Mouse (Mus musculus) 3T3-L1 (cell line): ENCODE measurements around the gene Gpatch3.

Source experiments
- DNase-seq: peaks from one replicate; pipeline ENCODE4 v3.0.0-alpha.2; 2015; ENCODE audit warnings: low read depth, low spot score

Gene Gpatch3

DNA sequence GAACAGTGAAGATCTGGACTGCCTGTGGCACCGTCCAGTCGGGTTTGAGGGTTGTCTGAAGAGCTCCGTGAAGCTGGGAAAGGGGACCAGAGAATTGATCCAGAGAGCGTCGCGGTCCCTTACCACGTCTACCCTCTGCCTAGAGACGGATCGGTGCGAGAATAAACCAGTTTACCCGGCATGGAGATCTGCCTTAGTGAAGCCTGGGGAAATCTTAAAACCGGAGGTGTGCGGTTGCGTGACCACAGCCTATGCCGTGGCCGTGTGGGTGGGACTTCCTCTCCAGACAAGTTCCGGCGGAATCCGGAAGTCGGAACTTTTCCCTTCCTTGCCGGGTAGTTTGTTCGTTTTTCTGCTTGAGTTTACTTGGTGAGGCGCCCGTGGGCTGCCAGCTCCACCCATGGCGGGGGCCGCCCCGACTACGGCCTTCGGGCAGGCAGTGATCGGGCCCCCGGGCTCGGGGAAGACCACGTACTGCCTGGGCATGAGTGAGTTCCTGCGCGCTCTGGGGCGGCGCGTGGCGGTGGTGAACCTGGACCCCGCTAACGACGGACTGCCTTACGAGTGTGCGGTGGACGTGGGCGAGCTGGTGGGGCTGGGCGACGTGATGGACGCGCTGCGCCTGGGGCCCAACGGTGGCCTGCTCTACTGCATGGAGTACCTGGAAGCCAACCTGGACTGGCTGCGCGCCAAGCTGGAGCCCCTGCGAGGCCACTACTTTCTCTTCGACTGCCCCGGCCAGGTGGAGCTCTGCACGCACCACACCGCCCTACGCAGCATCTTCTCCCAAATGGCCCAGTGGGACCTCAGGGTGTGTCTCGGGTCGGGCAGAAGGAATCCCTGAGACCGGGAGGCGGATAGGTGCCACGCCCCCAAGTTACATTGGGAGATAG, 9.8 kb downstream of the Gpatch3 start, which contains the start of gene Gpn2:
Gene Gpn2, plus strand, starts transcription at position 304 of the 893 bp plus-strand sequence.
- peak; percentile 90 for DNase-seq

DNA sequence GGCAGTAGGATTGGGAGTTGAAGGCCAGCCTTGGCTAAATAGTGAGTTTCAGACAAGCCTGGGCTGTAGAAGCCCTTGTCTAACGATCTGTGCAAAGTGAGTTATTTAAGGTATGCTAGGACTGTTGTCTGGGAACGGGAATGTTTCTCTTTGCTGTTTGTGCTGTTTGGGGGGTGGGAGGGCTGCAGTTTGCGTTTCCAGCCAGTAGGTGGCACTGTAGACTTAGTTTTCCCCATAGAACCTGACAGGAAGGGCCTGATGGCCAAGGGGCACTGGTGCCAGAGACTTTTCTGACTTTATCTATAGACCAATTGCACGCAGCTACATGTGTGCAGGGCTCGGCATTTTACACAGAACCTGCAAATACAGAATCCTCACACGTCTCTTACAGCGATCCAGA, 18.0 kb downstream of the Gpatch3 start:
- DNase-seq = peak; percentile 68

DNA sequence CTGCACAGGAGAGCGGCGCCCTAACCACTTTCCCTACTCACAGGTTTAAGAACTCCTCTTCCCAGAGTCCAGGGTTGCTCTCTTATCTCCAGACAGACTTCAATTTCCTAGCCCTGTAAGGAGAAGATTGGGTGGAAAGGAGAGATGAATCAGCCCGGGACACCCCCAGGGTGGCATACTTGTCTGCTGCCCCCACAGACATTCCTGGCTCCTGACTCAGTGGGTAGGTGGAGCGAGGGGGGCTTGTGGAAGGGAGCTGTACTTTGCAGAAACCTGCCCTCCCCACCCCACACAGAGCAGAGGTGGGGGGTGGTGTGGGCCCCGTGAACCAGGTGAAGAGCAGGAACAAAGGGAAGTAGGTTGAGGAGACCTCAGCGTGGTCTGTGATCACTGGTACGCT, 21.0 kb downstream of the Gpatch3 start:
- DNase-seq = no peak

DNA sequence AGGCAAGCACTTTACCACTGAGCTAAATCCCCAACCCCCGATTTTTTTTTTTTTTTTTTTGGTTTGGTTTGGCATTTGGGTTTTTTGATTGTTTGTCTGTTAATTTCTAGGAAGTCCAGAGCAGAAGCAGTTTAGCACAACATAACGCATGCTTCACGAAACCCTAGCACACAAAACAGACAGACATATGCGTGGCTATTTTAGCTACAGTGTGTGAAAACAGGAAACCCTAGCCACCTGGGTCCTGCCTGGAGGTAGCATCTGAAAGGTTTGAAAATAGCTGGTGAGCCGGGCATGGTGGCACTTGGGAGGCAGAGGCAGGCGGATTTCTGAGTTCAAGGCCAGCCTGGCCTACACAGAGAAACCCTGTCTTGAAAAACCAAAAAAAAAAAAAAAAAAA, 21.5 kb downstream of the Gpatch3 start:
- no peak for DNase-seq

DNA sequence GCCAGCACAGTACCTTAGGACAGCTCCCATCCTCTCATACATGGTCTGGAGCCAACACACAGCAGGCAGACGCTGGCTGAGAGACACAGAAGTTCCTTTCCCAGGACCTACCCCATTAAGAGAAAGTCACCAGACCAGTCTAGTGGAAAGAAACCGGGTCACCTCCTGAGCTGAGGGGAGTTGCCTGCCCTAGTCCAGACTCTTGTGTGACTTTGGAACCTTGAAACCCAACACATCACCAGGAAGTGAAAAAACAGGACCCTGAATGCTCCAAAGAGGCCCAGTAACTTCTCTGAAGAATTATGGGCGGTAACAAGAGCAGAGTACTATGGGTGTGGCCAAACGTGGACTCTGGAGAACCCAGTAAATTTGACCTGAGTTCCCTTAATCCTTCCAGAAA, 24.1 kb downstream of the Gpatch3 start:
- DNase-seq = no peak

DNA sequence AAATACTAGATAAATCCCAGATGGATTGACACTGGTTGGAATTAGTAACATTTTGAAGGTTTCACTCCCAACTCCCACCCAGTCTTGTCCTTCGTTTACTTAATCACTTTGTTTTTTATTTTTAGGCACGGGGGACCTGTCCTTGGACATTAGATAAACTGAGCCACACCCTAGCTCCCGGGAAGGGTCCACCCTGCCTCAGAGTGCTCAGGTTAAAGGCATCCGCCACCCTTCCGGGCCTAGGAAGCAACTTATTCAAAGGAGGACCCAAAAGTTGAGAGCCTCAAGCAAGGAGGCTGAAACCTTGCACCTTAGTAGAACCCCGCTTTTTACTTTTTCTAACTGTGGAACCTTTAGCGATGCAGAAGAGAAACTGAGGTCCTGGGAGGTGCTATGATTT, 24.6 kb downstream of the Gpatch3 start:
- DNase-seq = no peak

DNA sequence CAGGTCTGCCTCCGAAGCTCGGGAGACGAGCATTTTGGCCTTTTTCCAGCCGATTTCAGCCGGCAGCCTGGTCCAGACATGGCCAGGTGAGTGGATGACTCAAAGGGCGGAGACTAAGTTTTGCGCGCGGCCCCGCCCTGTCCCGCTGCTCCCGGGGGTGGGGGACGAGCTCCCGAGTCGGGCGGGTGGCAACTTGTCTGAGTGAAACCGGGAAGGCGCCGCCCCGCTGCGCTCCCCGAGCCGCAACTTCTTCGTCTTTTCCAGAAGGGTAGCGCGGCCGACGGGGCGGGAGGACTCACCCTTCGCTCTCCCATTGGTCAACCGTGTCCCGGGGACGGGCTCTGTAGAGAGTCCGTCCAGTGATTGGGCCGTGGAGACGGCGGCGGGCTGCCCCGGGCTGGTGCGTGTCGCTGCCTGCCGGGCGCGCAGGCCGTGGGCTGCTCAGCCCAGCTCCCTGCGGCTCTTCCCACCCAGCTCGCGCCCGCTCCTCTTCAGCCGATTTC, 25.1 kb downstream of the Gpatch3 start:
- DNase-seq = peak; percentile 54

DNA sequence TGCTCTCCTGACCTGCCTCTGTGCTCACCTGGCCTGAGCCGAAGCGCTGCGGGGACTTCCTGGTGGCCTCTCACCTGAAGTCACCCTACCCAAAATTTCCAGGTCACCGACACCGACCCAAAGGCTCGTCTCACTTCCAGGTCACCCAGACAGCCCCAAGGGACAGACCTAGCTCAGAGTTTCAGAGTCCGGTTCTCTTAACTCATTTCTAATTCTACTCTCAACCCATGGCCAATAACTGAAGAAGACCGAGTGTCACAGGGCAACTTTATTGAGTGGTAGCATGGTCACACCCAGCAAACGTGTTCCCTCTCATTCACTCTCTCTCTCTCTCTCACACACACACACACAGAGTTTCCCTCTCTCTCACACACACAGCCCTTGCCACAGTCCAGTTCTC, 25.8 kb downstream of the Gpatch3 start:
- no peak for DNase-seq

DNA sequence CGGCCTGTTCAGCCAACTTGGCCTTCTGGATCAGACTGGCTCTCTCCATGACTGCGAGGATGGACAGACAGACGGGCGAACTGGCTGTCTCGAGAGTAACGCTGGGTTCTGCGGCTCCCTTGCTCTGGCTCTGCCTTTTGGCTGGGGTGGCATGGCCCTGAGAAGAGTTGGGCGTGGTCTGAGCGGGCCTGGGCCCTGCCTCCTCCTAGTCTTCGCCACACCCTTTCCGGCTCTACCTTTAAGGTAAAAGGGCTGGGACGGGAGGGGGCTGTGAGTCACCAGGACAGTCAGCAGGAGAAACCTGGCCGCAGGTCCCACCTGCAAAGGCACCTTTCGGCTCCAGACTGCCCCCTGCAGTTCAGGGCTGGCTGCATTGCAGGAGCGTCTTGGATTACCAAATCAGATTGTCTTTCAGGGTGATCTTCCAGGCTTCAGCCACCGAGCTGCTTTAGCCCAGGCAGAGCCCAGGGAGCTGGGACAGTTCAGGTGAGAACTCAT, 27.2 kb downstream of the Gpatch3 start, which contains the start of gene Sfn:
Gene Sfn, minus strand, starts transcription at position 448 of the 498 bp plus-strand sequence.
- DNase-seq = no peak

DNA sequence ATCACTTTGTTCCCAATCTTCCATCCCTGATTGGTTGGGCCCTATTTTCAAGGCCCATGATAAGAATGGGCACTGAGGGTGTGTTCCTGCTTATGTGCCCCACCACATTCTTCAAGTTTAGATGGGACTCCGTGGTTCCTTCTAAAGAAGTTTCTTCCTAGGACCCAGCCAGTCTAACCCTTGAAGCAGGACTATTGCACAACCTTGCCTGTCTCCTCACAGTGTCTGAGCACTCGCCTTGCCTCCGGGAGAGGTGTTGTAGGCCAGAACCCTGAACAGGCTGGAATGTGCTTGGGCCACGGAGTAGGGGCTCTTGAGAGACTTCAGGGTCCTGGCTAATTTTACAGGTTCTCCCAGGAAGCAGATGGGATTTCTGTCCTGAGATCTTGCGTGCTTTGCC, 28.5 kb downstream of the Gpatch3 start:
- DNase-seq = no peak

DNA sequence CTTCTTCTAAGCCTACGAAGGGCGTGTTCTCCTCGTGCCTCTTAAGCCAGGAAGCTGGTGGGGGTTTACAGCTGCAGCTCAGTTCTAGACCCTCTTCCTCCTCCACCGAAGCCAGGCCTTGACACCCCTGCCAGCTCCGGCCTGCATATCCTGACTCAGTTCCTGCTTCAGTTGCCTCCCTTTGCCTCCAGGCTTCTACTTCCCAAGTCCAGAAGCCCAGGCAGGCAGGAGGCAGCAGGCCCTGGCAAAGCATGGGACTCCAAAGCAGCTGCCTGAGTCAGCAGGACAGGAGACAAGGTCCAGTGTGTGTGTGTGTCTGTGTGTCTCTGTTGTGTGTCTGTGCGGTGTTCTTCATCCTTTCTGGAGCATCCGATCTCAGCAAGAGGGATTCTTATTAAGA, 29.6 kb downstream of the Gpatch3 start:
- DNase-seq = peak; percentile 76

DNA sequence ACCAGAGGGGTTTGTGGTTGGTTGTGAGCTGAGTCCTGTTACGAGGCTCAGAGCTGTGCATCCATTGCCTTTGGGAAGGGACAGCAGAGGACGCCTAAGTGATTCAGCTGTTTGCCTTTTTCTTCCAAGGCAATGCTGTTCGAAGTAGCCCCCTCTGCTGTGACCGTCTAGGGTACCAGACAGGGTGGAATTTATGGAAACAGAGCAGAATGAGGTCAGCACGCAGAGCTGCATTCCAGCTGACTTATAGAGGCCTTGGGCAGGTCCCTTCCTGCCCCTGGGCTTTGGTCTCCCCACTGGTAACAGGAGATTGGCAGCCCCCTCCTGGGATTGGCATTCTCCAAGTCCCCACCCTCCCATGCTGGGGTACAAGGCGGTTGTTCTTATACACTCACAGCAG, 30.3 kb downstream of the Gpatch3 start:
- peak; percentile 77 for DNase-seq

DNA sequence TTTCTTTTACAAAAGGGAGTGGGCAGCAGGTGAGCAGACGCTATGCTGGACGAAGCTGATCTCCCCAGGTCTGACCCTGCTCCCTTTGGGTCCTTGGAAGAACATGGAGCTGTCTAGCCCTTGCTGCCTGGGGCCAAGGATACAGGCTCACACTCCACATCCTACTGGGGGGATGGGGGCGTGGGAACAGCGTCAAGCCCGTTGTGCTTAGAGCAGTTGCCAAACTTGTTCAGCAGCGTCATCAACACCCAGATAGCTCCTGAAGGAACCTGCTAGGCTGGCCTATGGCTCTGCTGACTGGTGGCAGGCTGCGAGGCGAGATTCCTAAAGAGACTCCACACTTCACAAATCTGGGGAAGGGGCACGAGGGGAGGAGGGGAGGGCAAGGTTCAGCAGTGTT, 30.8 kb downstream of the Gpatch3 start:
- no peak for DNase-seq

DNA sequence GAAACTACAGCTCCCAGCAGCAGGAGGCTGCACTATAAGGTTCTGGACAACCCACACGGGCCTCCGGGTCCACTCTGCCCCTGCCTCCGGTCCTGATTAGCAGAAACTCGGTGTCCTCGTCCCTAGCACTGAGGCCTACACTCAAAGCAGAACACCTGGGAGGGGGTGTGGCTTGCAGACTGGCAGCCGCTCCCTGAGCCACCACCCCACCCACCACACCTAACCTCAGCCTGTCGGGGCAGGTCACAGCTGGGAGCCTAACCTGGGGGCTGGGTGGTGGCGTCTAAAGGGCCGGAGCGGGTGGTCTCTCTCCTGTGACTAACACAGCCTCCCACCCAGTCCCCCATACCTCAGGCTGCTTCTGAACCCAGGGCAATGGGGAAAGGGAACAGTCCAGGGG, 32.7 kb downstream of the Gpatch3 start:
- no peak for DNase-seq

DNA sequence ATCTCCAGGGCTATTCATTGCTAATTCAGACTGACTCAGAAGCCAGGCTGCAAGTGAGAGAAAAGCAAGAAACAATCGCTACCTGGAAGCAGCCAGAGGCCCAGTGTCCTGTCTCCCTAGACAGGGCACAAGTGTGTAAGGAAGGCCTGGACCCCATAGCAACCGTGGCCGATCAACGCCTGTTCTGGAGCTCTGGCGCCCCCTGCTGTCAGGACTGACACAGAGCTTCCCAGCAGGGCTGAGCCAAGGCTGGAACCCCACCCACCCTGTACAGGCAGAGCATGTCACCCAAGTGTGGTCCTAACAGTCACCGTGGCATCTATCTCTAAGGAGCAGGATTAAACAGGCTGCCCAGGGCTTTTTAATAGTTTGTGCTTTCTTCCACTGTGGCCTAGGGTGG, 35.2 kb downstream of the Gpatch3 start:
- DNase-seq = peak; percentile 72

DNA sequence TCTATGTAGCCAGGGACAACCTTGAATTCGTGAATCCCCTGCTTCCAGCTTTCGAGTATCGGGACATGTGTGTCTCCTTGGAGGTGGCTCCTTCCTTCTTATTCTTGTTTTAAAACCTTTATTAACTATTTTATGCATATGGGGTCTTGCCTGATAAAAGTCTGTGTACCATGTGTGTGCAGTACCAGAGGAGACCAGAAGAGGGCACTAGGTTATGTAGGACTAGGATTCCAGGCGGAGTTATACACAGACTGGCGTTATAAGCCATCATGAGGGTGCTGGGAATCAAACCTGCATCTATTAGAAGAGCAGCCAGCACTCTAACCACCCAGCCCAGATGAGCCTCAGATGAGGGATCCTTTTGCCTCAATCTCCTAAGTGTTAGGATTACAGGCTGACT, 37.3 kb downstream of the Gpatch3 start:
- DNase-seq = no peak

DNA sequence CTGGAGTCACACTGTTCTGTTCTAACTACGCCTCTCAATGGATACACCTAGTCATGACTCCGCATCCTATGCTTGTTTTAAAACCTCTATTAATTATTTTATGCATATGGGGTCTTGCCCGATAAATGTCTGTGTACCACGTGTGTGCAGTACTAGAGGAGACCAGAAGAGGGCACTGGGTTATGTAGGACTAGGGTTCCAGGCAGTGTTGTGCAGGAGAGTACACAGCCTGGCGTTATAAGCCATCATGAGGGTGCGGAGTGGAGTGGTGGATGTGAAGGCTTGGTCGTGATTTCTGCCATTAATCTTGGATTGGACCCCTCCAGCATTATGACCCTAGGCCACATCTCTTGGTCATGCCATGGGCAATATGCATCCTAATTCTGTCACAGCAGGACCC, 37.9 kb downstream of the Gpatch3 start:
- no peak for DNase-seq

DNA sequence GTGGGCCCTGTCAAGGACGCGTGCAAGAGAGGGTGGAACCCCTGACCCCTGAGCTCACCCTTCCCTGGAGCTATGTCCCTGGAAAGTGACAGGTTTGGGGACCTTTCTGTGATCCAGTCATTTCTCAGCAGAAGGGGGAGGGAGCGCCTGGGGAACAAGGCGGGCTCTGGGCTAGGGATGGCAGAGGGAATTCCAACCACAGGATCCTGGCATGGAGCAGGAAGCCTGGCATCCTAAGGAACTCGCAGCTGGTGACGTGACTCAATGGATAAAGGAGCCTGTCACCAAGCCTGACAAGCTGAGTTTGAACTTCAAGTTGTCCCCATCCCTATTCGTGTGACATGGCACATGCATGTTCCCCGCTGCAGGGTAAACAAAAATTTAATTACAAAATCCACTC, 38.5 kb downstream of the Gpatch3 start:
- no peak for DNase-seq

DNA sequence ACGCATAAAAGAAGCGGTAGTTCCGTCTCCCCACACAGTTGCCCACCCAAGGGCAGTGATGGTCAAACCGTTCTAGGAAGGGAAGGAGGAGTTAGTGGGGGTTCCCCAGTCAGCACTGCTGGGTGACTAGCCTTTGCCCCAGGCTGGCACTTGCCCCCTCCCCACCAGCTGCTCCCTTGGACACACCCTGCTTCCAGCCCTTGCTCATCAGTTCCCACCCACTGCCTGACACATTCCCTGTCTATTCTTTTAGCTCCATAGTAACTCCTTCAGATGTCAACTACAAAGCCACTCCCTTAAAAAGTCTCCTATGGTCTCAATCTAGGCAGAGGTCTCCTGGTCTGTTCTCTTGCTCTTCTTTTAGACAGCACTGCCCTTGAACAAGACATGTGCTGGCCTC, 39.3 kb downstream of the Gpatch3 start:
- DNase-seq = no peak

DNA sequence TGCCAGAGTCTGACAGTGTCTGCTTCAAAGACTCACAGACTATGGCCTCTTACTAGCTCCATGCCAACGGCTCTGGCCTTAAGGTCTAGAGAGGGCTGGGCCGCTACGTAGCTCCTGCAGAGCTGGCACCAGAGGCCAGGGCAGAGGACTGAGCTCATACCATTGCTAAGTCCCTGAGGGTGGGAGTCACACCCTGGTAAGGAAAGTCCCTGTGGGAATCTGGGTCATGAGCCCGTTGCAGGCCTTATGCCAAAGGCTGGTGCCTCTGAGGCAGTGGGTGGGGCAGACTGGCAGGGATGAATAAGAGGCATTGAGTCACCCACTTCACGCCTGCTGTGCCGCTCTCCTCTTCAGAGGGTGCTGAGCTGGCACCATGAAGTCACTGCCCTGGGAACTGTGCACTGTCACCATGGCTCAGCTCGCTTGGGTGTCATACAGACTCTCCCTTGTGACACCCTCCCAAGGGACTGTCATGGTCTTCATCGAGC, 39.8 kb downstream of the Gpatch3 start:
- peak; percentile 91 for DNase-seq

DNA sequence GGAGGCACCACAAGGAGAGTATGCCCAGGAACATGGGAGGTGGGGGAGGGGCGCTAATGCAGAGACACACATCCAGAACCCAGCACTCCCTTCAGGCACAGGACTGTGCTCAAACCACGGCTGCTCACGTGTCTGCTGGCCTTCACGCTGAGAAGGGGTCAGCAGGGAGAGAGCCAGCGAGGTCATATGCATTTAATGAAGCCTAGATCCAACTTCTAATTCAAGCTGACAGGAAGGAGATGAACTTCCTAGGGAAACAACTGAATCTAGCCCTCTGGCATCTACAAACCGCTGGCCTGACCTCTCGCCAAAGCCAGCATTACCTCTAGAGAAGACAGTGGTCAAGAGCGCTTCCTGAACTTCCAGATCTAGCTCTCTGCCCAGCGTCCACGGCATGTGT, 40.9 kb downstream of the Gpatch3 start:
- no peak for DNase-seq

DNA sequence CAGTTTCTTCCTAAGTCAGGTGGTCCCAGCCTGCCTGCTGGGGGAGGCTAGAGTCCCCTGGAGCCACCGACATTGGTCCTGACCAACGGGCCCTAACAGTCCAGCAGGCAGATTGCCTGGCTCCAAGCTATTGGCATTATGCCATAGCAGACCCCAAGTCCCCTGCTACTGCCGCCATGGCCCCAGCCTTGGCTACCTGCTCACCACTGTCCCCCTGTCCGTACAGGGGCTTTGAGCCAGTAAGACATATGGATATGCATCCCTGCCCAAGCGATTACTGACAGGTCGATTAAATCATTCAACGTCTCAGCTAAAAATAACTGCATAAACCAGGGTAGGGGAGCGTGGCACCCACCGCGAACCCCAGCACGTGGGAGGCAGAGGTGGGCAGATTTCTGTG, 43.4 kb downstream of the Gpatch3 start:
- no peak for DNase-seq
